Mouse (Mus musculus) neutrophil, adult 59 days (primary cell): ENCODE measurements around the gene Itm2c. TPM values are rescaled to one million over a fixed set of nuclear protein-coding genes. Genes with fewer than 3 reads are reported as not detected.

Experiments used
- total RNA-seq, 2 experiments: library from RNA; stranded (reverse); gene quantifications; 1 replicate in 1 of 2; 2 replicates in 1 of 2; pipeline ENCODE4 v1.2.4; 2023

The Itm2c gene
- 10 to 100 TPM; 38.4 to 48.0 TPM for total RNA-seq

DNA sequence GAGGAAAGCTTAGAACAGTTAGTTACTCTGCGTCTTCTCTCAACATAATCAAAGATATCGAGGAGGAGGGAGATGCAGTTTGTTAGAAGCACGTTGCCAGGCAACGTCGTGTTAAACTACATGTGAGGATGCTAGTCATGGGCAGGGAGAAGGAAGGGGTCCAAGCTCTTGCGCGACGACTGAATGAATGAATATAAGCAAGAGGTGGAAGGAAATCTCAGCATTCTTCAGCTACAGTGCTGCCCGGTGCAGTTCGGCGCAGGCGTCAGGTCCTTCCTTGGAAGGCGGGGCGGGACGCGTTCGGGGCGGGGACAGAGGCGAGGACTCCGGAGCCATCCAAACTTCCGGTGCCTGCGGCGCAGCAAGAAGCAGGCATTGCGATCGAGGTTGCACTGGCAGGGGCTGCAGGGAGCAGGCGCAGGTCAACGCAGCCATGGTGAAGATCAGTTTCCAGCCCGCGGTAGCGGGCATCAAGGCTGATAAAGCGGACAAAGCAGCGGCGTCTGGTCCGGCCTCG, at the start of gene Itm2c:
Itm2c (plus strand) TSS at position 51 of the 517 bp plus-strand sequence.

DNA sequence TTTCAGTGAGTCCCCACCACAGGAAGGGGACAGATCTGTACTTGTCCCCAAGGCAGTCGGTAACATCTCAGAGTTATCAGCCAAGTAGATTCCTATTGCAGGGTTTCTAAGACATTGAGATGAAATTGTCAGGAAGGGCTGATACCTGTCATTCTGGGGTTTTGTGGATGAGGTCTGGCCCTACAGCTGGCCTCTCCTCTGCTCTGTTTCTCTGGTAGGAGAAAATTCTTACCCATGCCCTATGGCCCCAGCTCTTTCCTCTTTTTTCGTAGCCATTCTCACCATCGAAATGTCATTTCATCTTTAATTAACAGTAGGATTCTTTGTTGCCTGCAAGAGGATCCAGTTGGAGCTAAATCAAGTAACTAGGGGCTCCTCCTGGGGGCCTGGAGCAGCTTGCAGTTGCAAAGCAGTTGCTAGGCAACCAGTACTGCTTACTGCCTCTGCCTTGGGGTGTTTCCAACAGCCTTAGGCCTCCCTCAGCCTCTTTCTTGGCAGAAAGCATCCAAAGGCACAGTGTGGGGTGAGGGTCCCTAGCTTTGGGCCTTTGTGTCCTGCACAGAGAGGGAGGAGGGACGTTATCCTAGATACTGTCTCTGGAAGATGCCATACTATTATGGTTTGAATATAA, 34.1 kb downstream of the Itm2c start, which contains the start of gene 4933407L21Rik:
4933407L21Rik (plus strand) TSS at position 427 of the 631 bp plus-strand sequence.

Other genes starting within 250 kb of the Itm2c start
- 100 to 1,000 TPM; 245 to 257 TPM for gene Sp100, start 244.3 kb upstream of the Itm2c start, total RNA-seq
- 10 to 100 TPM; 29.2 to 32.9 TPM for gene A630001G21Rik, start 115.6 kb upstream of the Itm2c start, total RNA-seq
- gene Cab39, start 100.8 kb upstream of the Itm2c start, total RNA-seq: 10 to 100 TPM; 86.5 to 99.1 TPM
- not detected for gene 4933407L21Rik, start 34.2 kb downstream of the Itm2c start, total RNA-seq
- gene Gpr55, start 66.7 kb downstream of the Itm2c start, total RNA-seq: under 1 TPM; 0.20 to 0.40 TPM
- not detected for gene Spata3, start 122.5 kb downstream of the Itm2c start, total RNA-seq
- gene 2810459M11Rik, start 151.6 kb downstream of the Itm2c start, total RNA-seq: not detected
- gene Psmd1, start 170.1 kb downstream of the Itm2c start, total RNA-seq: 10 to 100 TPM; 43.0 to 46.7 TPM
- not detected for gene Htr2b, start 217.7 kb downstream of the Itm2c start, total RNA-seq
- not detected for gene Gm21972, start 239.4 kb downstream of the Itm2c start, total RNA-seq